Mouse (Mus musculus) G1E (cell line): Measurements from ENCODE around the gene 4931414P19Rik. TPM values are rescaled to one million over a fixed set of nuclear protein-coding genes. Genes with fewer than 3 reads are reported as not detected.
"Not testable (repeated sequence)": the region's sequence is repeated elsewhere in the genome, so short reads cannot be mapped to it uniquely, and the experiment has no call there.

Source experiments
- ATAC-seq: 2 replicates; pipeline ENCODE4 v1.8.0; 2016; ENCODE audit warnings: mild to moderate bottlenecking; ENCODE audit not compliant: insufficient number of reproducible peaks, poor library complexity, low FRiP score, severe bottlenecking; ENCODE audit errors: extremely low read depth
- DNase-seq: peaks from one replicate; pipeline ENCODE4 v3.0.0; 2012; ENCODE audit warnings: low spot score
- H3K27me3 ChIP-seq: 2 replicates; pipeline ENCODE4 v1.6.1; 2012; ENCODE audit warnings: mild to moderate bottlenecking, low read length, inconsistent platforms; ENCODE audit not compliant: insufficient read depth
- H3K36me3 ChIP-seq: replicated peaks from 2 replicates; pipeline ENCODE3; 2012; ENCODE audit warnings: mild to moderate bottlenecking, inconsistent platforms
- H3K4me1 ChIP-seq: 2 replicates; pipeline ENCODE4 v1.6.1; 2012; ENCODE audit warnings: low read depth, low read length, inconsistent platforms, mixed read lengths; ENCODE audit not compliant: insufficient read depth
- H3K4me3 ChIP-seq: 2 replicates; pipeline ENCODE4 v1.5.1; 2012; ENCODE audit warnings: low read depth, mild to moderate bottlenecking, inconsistent platforms, low read length, moderate library complexity, mixed read lengths
- H3K9me3 ChIP-seq: replicated peaks from 2 replicates; pipeline ENCODE4 v1.6.1; 2012; ENCODE audit warnings: inconsistent platforms
- CTCF ChIP-seq: IDR thresholded peaks from 2 replicates; pipeline ENCODE4 v1.5.1; 2012; ENCODE audit warnings: low read depth, low read length, inconsistent platforms, mixed read lengths
- GATA1 ChIP-seq: IDR thresholded peaks from 2 replicates; pipeline ENCODE4 v1.6.1; 2012; ENCODE audit warnings: borderline replicate concordance, low read length, inconsistent platforms, mixed read lengths
- GATA2 ChIP-seq: IDR thresholded peaks from 2 replicates; pipeline ENCODE4 v1.6.1; 2012; ENCODE audit warnings: low read depth, low read length, inconsistent platforms, borderline replicate concordance
- POLR2AphosphoS5 ChIP-seq: IDR thresholded peaks from 2 replicates; pipeline ENCODE4 v1.6.1; 2012; ENCODE audit warnings: low read depth, low read length, inconsistent platforms; ENCODE audit not compliant: insufficient replicate concordance
- TAL1 ChIP-seq: conservative IDR thresholded peaks from 2 replicates; pipeline ENCODE4 v1.6.1; 2012; ENCODE audit warnings: low read depth, low read length, inconsistent platforms, mixed read lengths
- polyA plus RNA-seq: library from polyadenylated mRNA; stranded (reverse); fragments of >175 nt; gene quantifications from 2 replicates; pipeline ENCODE4 v1.2.3, GENCODE M21; 2012
- total RNA-seq, 2 experiments: library from RNA; stranded (forward) in 1 of 2; stranded (reverse) in 1 of 2; fragments of 200-1000 nt in 1 of 2; fragments of >200 nt in 1 of 2; fragmentation: Nextera tagmentation in 1 of 2; gene quantifications; 2 replicates each; pipeline ENCODE4 v1.2.3; 2014 to 2017

4931414P19Rik gene
- total and polyA plus RNA-seq, 3 experiments: 4.8 to 25.6 (median 9.0) TPM

- Histone ChIP-seq H3K27me3 (no peaks in the 10 kb centered on the region), H3K36me3 (peaks cover 28% of the 10 kb centered on the region), H3K9me3 (no peaks in the 10 kb centered on the region; the same call in 1 of the 2 replicates), H3K4me3 (peak within 1 kb of the TSS; percentile 77), H3K4me1 (peaks cover 22% of the 10 kb centered on the region)
- TF ChIP-seq POLR2AphosphoS5 (no peak), TAL1 (no peak), CTCF (no peak), GATA1 (no peak), GATA2 (no peak)
- ATAC-seq: peak; percentile 84
- DNase-seq: no peak
Measured at GRCm38 (mm10) chr14:54617897-54618365, 12.1 kb upstream of the 4931414P19Rik start, which contains the start of gene Psmb5. Psmb5 (minus strand) TSS chr14:54618022.

- DNase-seq (no peak), ATAC-seq (no peak)
- no peak for TF ChIP-seq CTCF
- TF ChIP-seq TAL1: no peak
- Histone ChIP-seq H3K4me3 (peak overlapping the region; percentile 77), H3K36me3 (peaks cover 34% of the 10 kb centered on the region), H3K27me3 (no peaks in the 10 kb centered on the region), H3K9me3 (no peaks in the 10 kb centered on the region; the same call in 1 of the 2 replicates), H3K4me1 (peaks cover 16% of the 10 kb centered on the region)
Measured at GRCm38 (mm10) chr14:54617152-54617896, 11.5 kb upstream of the 4931414P19Rik start.

GRCm38 (mm10) chr14:54616226-54616825, 10.5 kb upstream of the 4931414P19Rik start:
- ATAC-seq: no peak
- Histone ChIP-seq H3K4me3 (no peak overlapping the region; the same call in 1 of the 2 replicates), H3K36me3 (peaks cover 44% of the 10 kb centered on the region)

GRCm38 (mm10) chr14:54614130-54614529, 8.3 kb upstream of the 4931414P19Rik start:
- peaks cover 16% of the 10 kb centered on the region for H3K4me1 ChIP-seq
- DNase-seq, ATAC-seq, H3K9me3 ChIP-seq, H3K4me3 ChIP-seq, H3K27me3 ChIP-seq: not testable (repeated sequence)
- peaks cover 59% of the 10 kb centered on the region for H3K36me3 ChIP-seq

More at GRCm38 (mm10) chr14:54616226-54616825, 10.5 kb upstream of the 4931414P19Rik start:
- no peak for TF ChIP-seq GATA1
- TF ChIP-seq TAL1: no peak
- no peaks in the 10 kb centered on the region; the same call in 1 of the 2 replicates for H3K9me3 ChIP-seq
- DNase-seq: no peak
- peaks cover 14% of the 10 kb centered on the region for H3K4me1 ChIP-seq
- H3K27me3 ChIP-seq: no peaks in the 10 kb centered on the region

GRCm38 (mm10) chr14:54610648-54611047, 4.9 kb upstream of the 4931414P19Rik start:
- DNase-seq (no peak), ATAC-seq (no peak)
- H3K4me1 ChIP-seq: peaks cover 19% of the 10 kb centered on the region
- TF ChIP-seq TAL1 (no peak), GATA1 (no peak), CTCF (no peak), POLR2AphosphoS5 (no peak), GATA2 (no peak)
- H3K9me3 ChIP-seq: no peaks in the 10 kb centered on the region
- no peaks in the 10 kb centered on the region for H3K27me3 ChIP-seq
- H3K4me3 ChIP-seq: no peak overlapping the region
- H3K36me3 ChIP-seq: peaks cover 53% of the 10 kb centered on the region

GRCm38 (mm10) chr14:54609962-54610361, 4.2 kb upstream of the 4931414P19Rik start:
- Histone ChIP-seq H3K4me3 (no peak overlapping the region), H3K9me3 (no peaks in the 10 kb centered on the region), H3K36me3 (peaks cover 46% of the 10 kb centered on the region), H3K27me3 (no peaks in the 10 kb centered on the region), H3K4me1 (peaks cover 19% of the 10 kb centered on the region)
- DNase-seq (no peak), ATAC-seq (no peak)
- TF ChIP-seq POLR2AphosphoS5: no peak
- TF ChIP-seq CTCF: peak; percentile 58
- no peak for TF ChIP-seq GATA2
- no peak for TF ChIP-seq TAL1

- peaks cover 23% of the 10 kb centered on the region for H3K4me1 ChIP-seq
- no peak overlapping the region for H3K4me3 ChIP-seq
- DNase-seq: no peak
- H3K36me3 ChIP-seq: peaks cover 39% of the 10 kb centered on the region
- H3K9me3 ChIP-seq: no peaks in the 10 kb centered on the region
- no peaks in the 10 kb centered on the region for H3K27me3 ChIP-seq
- ATAC-seq: no peak
- TF ChIP-seq CTCF: no peak
Measured at GRCm38 (mm10) chr14:54609245-54609644, 3.5 kb upstream of the 4931414P19Rik start.
